Mouse (Mus musculus) intestine, embryonic 14.5 days (tissue): Measurements from ENCODE around the gene Tmem201. TPM values are rescaled to one million over a fixed set of nuclear protein-coding genes. Genes with fewer than 3 reads are reported as not detected.

Source experiments
- ATAC-seq: fragments of 200-750 bp; cut with Nextera tagmentation; replicated peaks from 2 replicates; pipeline ENCODE4 v1.8.0; 2017; ENCODE audit warnings: low read depth, moderate number of reproducible peaks, moderate TSS enrichment, moderate library complexity; ENCODE audit not compliant: low FRiP score, low TSS enrichment
- DNase-seq: peaks from one replicate; pipeline ENCODE4 v3.0.0-alpha.2; 2018; ENCODE audit warnings: low spot score
- H3K27ac ChIP-seq: fragments of 300-500 bp; sonication (generic); 2 replicates; pipeline ENCODE4 v1.5.1; 2014; ENCODE audit warnings: low read depth, mild to moderate bottlenecking, control low read depth
- H3K27me3 ChIP-seq: fragments of 300-500 bp; sonication (generic); replicated peaks from 2 replicates; pipeline ENCODE4 v1.6.1; 2014; ENCODE audit warnings: low read length, control low read depth; ENCODE audit not compliant: control insufficient read depth, insufficient read depth
- H3K36me3 ChIP-seq: fragments of 300-500 bp; sonication (generic); 2 replicates; pipeline ENCODE4 v1.6.1; 2014; ENCODE audit warnings: low read length, control low read depth; ENCODE audit not compliant: control insufficient read depth, insufficient read depth
- H3K4me1 ChIP-seq: fragments of 300-500 bp; sonication (generic); replicated peaks from 2 replicates; pipeline ENCODE4 v1.6.1; 2014; ENCODE audit warnings: low read length, control low read depth, mixed read lengths; ENCODE audit not compliant: control insufficient read depth, insufficient read depth
- H3K4me2 ChIP-seq: fragments of 300-500 bp; sonication (generic); 2 replicates; pipeline ENCODE4 v1.6.1; 2014; ENCODE audit warnings: low read length
- H3K4me3 ChIP-seq: fragments of 300-500 bp; sonication (generic); 2 replicates; pipeline ENCODE4 v1.5.1; 2014; ENCODE audit warnings: low read depth, low read length, control low read depth, mixed read lengths
- H3K9ac ChIP-seq: fragments of 300-500 bp; sonication (generic); 2 replicates; pipeline ENCODE4 v1.6.1; 2014; ENCODE audit warnings: mild to moderate bottlenecking, low read length
- H3K9me3 ChIP-seq: fragments of 300-500 bp; sonication (generic); 2 replicates; pipeline ENCODE4 v1.6.1; 2016; ENCODE audit warnings: low read length, control low read depth; ENCODE audit not compliant: control insufficient read depth
- WGBS: fragments of 180-500 bp; shearing (Covaris S2); extraction: QIAGEN DNeasy Blood & Tissue Kit; methylation state at CpG from one replicate; pipeline ENCODE4 v1.1.7; 2014; 5-methylcytosine and 5-hydroxymethylcytosine counted together
- polyA plus RNA-seq: library from polyadenylated mRNA; unstranded; fragments of >200 nt; fragmentation: Nextera tagmentation; extraction: Ambion mirVana; gene quantifications from 2 replicates; pipeline ENCODE4 v1.2.1, GENCODE M21; 2014

Tmem201 gene
- 22.2 and 22.9 TPM in 2 replicates for polyA plus RNA-seq

DNA sequence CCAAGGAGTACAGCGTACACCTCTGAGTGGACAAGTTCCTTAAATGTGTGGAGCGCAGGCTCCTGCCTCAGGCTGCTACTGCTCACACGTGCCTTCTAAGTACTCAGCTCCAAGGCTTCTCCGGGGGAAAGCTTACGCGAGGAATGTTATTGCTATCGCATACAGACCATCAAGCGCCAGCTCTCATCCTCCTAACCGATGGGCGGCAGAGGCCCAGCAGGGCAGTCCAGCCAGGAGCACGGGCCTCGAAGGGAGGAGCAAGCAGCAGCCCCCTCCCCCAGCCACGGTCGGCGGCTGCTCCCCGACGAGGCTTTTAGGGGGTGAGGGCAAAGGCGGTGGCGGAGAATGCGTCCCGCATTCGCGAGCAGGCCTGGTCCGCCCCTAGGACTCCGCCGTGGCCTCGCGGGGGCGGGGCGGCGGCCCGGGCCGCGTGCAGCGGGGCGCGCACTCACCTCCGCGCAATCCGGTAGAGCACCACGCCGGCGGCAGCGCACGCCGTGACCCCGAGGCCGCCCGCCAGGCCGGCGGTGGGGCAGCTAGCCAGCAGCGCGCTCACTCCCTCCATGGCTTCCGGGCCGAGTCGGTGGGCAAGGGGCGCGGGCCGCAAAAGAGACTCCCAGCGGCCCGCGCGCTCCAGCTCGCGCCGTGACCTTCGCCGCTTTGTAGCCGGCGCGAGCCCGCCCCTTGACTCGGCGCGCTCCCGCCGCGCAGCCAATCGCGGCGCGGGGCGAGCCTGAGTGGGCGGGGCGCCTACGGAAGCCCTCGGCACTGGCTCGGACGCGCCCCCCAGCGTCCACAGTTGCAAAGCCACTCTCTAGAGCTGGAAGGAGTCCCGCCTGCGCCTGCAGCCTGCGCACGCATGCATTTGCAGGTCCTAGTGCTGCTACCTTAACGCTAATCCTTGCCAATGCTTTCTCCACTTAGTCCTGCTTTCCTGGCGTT is at the start of gene Tmem201:
Gene Tmem201 (minus strand): TSS at position 662 of the 942 bp plus-strand sequence.
- Histone ChIP-seq H3K4me2 (peak within 1 kb of the TSS; percentile 96), H3K36me3 (no peaks in the 10 kb centered on the region), H3K9me3 (no peaks in the 10 kb centered on the region), H3K4me1 (peaks cover 32% of the 10 kb centered on the region), H3K4me3 (peak within 1 kb of the TSS; percentile 67), H3K27ac (peak within 1 kb of the TSS; percentile 76), H3K27me3 (no peaks in the 10 kb centered on the region), H3K9ac (peak within 1 kb of the TSS; percentile 78)
- WGBS, result under 1% methylated on average over 85 of the region's 97 CpGs
- ATAC-seq (peak; percentile 88), DNase-seq (peak; percentile 94)

DNA sequence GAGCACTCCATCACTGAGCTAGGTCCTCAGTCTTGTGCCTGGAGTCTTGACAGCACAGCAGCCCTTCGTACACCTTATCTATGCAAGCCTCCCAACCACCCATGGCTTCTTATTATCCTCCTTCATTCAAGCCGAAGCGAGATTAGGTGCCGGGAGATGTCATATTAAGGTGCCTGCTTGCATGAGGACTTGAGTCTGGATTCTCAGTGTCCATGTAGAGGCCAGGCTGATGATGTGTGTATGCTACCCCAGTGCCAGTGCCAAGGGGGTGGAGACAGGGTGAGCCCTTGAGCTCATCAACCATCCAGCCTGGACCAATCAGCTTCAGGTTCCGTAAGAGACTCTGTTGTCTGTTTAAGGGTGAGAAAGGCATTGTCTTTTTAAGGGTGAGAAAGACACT is 47.1 kb upstream of the Tmem201 start:
- WGBS, result 89% methylated on average over 5 of the region's 5 CpGs
- no peak for ATAC-seq
- Histone ChIP-seq H3K9ac (no peak overlapping the region), H3K4me2 (no peak overlapping the region), H3K27ac (no peak overlapping the region), H3K4me1 (peaks cover 4% of the 10 kb centered on the region; the same call in 1 of the 2 replicates), H3K27me3 (no peaks in the 10 kb centered on the region), H3K36me3 (no peaks in the 10 kb centered on the region), H3K4me3 (no peak overlapping the region), H3K9me3 (no peaks in the 10 kb centered on the region)
- no peak for DNase-seq

GRCm38 (mm10) chr4:149784371-149784770 is 46.5 kb upstream of the Tmem201 start:
- DNase-seq, result no peak
- peaks cover 4% of the 10 kb centered on the region; the same call in 1 of the 2 replicates for H3K4me1 ChIP-seq
- no peak overlapping the region for H3K4me3 ChIP-seq
- no peak for ATAC-seq
- no peaks in the 10 kb centered on the region for H3K36me3 ChIP-seq
- H3K9ac ChIP-seq, result no peak overlapping the region
- H3K27me3 ChIP-seq, result no peaks in the 10 kb centered on the region
- no peak overlapping the region for H3K27ac ChIP-seq
- 76% methylated on average over 9 of the region's 9 CpGs for WGBS
- no peak overlapping the region for H3K4me2 ChIP-seq
- H3K9me3 ChIP-seq, result no peaks in the 10 kb centered on the region

GRCm38 (mm10) chr4:149782975-149783374 is 45.1 kb upstream of the Tmem201 start:
- no peak for ATAC-seq
- peaks cover 4% of the 10 kb centered on the region; the same call in 1 of the 2 replicates for H3K4me1 ChIP-seq
- 68% methylated on average over 8 of the region's 8 CpGs for WGBS

DNA sequence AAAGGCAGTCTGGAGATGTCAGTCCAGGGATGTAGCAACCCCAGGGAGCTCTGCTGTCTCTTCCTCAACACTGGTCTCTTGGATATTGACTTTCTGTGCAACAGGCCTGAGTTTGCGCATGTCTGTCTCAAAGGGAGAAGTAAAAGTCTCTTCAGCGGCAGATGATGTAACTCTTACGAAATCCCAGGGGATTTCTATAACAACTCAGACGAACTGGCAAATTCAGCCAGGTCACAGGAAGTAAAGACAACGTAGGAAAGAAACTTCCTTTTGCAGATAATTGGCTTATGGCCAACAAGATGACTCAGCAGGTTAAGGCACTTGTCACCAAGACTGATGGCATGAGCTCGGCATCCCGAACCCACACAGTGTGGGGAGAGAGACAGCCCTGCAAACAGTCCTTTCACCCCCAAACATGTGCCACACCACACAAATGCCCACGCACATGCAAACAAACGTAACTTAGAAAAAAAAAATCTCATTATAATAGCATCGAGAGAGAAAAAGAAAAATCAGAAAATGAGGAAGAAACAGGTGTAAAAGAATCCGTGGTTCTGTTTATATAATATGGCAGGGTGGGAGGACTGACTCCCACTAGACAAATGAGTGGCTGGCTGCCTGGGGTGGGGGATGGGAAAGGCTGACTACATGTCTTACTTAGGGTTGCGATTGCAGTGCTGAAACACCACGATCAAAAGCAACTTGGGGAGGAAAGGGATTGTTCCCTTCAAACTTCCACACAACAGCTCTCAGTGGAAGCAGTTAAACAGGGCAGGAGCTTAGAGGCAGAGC is 42.9 kb upstream of the Tmem201 start:
- Histone ChIP-seq H3K4me3 (no peak overlapping the region), H3K27ac (no peak overlapping the region), H3K9me3 (no peaks in the 10 kb centered on the region), H3K27me3 (no peaks in the 10 kb centered on the region), H3K4me1 (peaks cover 7% of the 10 kb centered on the region; the same call in 1 of the 2 replicates), H3K36me3 (no peaks in the 10 kb centered on the region), H3K9ac (no peak overlapping the region), H3K4me2 (no peak overlapping the region)
- no peak for ATAC-seq
- 47% methylated on average over 13 of the region's 13 CpGs for WGBS
- DNase-seq, result peak; percentile 69

More at GRCm38 (mm10) chr4:149782975-149783374, 45.1 kb upstream of the Tmem201 start:
- no peak overlapping the region for H3K27ac ChIP-seq
- no peak for DNase-seq
- no peaks in the 10 kb centered on the region for H3K9me3 ChIP-seq
- no peaks in the 10 kb centered on the region for H3K27me3 ChIP-seq
- H3K4me3 ChIP-seq, result no peak overlapping the region
- H3K4me2 ChIP-seq, result no peak overlapping the region
- H3K36me3 ChIP-seq, result no peaks in the 10 kb centered on the region
- no peak overlapping the region for H3K9ac ChIP-seq

- no peak overlapping the region for H3K4me3 ChIP-seq
- no peaks in the 10 kb centered on the region for H3K9me3 ChIP-seq
- WGBS, result 78% methylated on average over 9 of the region's 9 CpGs
- H3K27me3 ChIP-seq, result no peaks in the 10 kb centered on the region
- H3K4me1 ChIP-seq, result peaks cover 7% of the 10 kb centered on the region
- H3K36me3 ChIP-seq, result no peaks in the 10 kb centered on the region
- no peak overlapping the region for H3K9ac ChIP-seq
- H3K4me2 ChIP-seq, result no peak overlapping the region
- DNase-seq (no peak), ATAC-seq (no peak)
- no peak overlapping the region for H3K27ac ChIP-seq
Measured at GRCm38 (mm10) chr4:149779966-149780365, 42.1 kb upstream of the Tmem201 start.

GRCm38 (mm10) chr4:149777126-149777525 is 39.3 kb upstream of the Tmem201 start:
- H3K27ac ChIP-seq, result no peak overlapping the region
- no peaks in the 10 kb centered on the region for H3K9me3 ChIP-seq
- H3K36me3 ChIP-seq, result no peaks in the 10 kb centered on the region
- peaks cover 12% of the 10 kb centered on the region for H3K4me1 ChIP-seq
- ATAC-seq (no peak), DNase-seq (no peak)
- no peak overlapping the region for H3K9ac ChIP-seq
- no peak overlapping the region for H3K4me3 ChIP-seq
- 86% methylated on average over 9 of the region's 9 CpGs for WGBS
- H3K4me2 ChIP-seq, result no peak overlapping the region
- no peaks in the 10 kb centered on the region for H3K27me3 ChIP-seq

- ATAC-seq (peak; percentile 38), DNase-seq (peak; percentile 65)
- H3K27me3 ChIP-seq, result no peaks in the 10 kb centered on the region
- H3K4me2 ChIP-seq, result no peak overlapping the region
- no peaks in the 10 kb centered on the region for H3K9me3 ChIP-seq
- no peak overlapping the region for H3K9ac ChIP-seq
- H3K36me3 ChIP-seq, result no peaks in the 10 kb centered on the region
- no peak overlapping the region for H3K4me3 ChIP-seq
- WGBS, result 16% methylated on average over 8 of the region's 8 CpGs
- H3K27ac ChIP-seq, result no peak overlapping the region
- peaks cover 12% of the 10 kb centered on the region for H3K4me1 ChIP-seq
Measured at GRCm38 (mm10) chr4:149775760-149776362, 38.0 kb upstream of the Tmem201 start.
